Mouse (Mus musculus) CH12.LX (cell line): Measurements from ENCODE around the gene Ankrd24. TPM values are rescaled to one million over a fixed set of nuclear protein-coding genes. Genes with fewer than 3 reads are reported as not detected.

Experiments
- DNase-seq: peaks from one replicate; pipeline ENCODE4 v3.0.0-alpha.2; 2013; ENCODE audit errors: extremely low read depth
- H3K27ac ChIP-seq: 2 replicates; pipeline ENCODE4 v1.5.1; 2012; ENCODE audit warnings: low read depth, mild to moderate bottlenecking, control low read depth, moderate library complexity; ENCODE audit not compliant: insufficient read depth
- H3K27me3 ChIP-seq: replicated peaks from 2 replicates; pipeline ENCODE3; 2012; ENCODE audit warnings: inconsistent platforms
- H3K36me3 ChIP-seq, 2 experiments: replicated peaks in 1 of 2; 2 replicates each; pipeline versions ENCODE3 to v1.6.1; 2012; ENCODE audit warnings: inconsistent platforms in 1 of 2, low read length in 1 of 2, mild to moderate bottlenecking in 1 of 2, mixed read lengths in 1 of 2, moderate library complexity in 1 of 2; ENCODE audit not compliant: control insufficient read depth in 1 of 2, insufficient read depth in 1 of 2
- H3K4me1 ChIP-seq, 2 experiments: 2 replicates each; pipeline ENCODE4 v1.6.1; 2012; ENCODE audit warnings: inconsistent platforms in 1 of 2, moderate library complexity in 1 of 2; ENCODE audit not compliant: insufficient read depth in 2 of 2, control insufficient read depth in 1 of 2
- H3K4me2 ChIP-seq: 2 replicates; pipeline ENCODE4 v1.6.1; 2012; ENCODE audit warnings: low read depth, mild to moderate bottlenecking, control low read depth; ENCODE audit not compliant: poor library complexity, insufficient read depth, severe bottlenecking
- H3K4me3 ChIP-seq, 3 experiments: fragments of 150-350 bp in 1 of 3; sonication (generic) in 1 of 3; replicated peaks in 1 of 3; 2 replicates each; pipeline versions ENCODE3 to v1.5.1; 2011 to 2012; ENCODE audit warnings: low read depth in 2 of 3, low read length in 2 of 3, mild to moderate bottlenecking in 2 of 3, moderate library complexity in 2 of 3, control low read depth in 1 of 3, improper control_type of control experiment in 1 of 3, inconsistent platforms in 1 of 3, mixed read lengths in 1 of 3; ENCODE audit not compliant: poor library complexity in 1 of 3
- H3K79me2 ChIP-seq: replicated peaks from 2 replicates; pipeline ENCODE4 v1.6.1; 2012; ENCODE audit warnings: mild to moderate bottlenecking, moderate library complexity; ENCODE audit not compliant: control insufficient read depth, poor library complexity, insufficient read depth, severe bottlenecking; ENCODE audit errors: extremely low read depth
- H3K9ac ChIP-seq: 2 replicates; pipeline ENCODE4 v1.6.1; 2012; ENCODE audit warnings: low read depth, mild to moderate bottlenecking, control low read depth, moderate library complexity; ENCODE audit not compliant: insufficient read depth
- H3K9me3 ChIP-seq: replicated peaks from 2 replicates; pipeline ENCODE3; 2012; ENCODE audit warnings: low read length, inconsistent platforms, mixed read lengths
- CHD1 ChIP-seq: IDR thresholded peaks from 2 replicates; pipeline ENCODE4 v1.6.1; 2012; ENCODE audit warnings: low read depth, low read length, improper control_type of control experiment, inconsistent platforms
- ELF1 ChIP-seq: IDR thresholded peaks from 2 replicates; pipeline ENCODE4 v1.6.1; 2014; ENCODE audit warnings: low read depth, mild to moderate bottlenecking, inconsistent platforms, low read length, improper control_type of control experiment
- GABPA ChIP-seq: IDR thresholded peaks from 2 replicates; pipeline ENCODE4 v1.6.1; 2012; ENCODE audit warnings: low read depth, low read length, improper control_type of control experiment, inconsistent platforms; ENCODE audit not compliant: insufficient replicate concordance
- JUN ChIP-seq: IDR thresholded peaks from 2 replicates; pipeline ENCODE4 v1.6.1; 2011; ENCODE audit warnings: low read depth, mild to moderate bottlenecking, low read length, improper control_type of control experiment, moderate library complexity; ENCODE audit not compliant: insufficient read depth
- JUND ChIP-seq: conservative IDR thresholded peaks from 2 replicates; pipeline ENCODE4 v1.6.1; 2011; ENCODE audit warnings: low read depth, low read length, improper control_type of control experiment
- KAT2A ChIP-seq: IDR thresholded peaks from 2 replicates; pipeline ENCODE4 v1.6.1; 2012; ENCODE audit warnings: low read length, improper control_type of control experiment, inconsistent platforms; ENCODE audit not compliant: insufficient replicate concordance
- MAX ChIP-seq: IDR thresholded peaks from 2 replicates; pipeline ENCODE4 v1.6.1; 2011; ENCODE audit warnings: low read length, improper control_type of control experiment
- MXI1 ChIP-seq: IDR thresholded peaks from 2 replicates; pipeline ENCODE4 v1.6.1; 2011; ENCODE audit warnings: mild to moderate bottlenecking, low read depth, low read length, improper control_type of control experiment
- MYC ChIP-seq: IDR thresholded peaks from 2 replicates; pipeline ENCODE4 v1.6.1; 2011; ENCODE audit warnings: low read depth, mild to moderate bottlenecking, improper control_type of control experiment, low read length
- NELFE ChIP-seq: IDR thresholded peaks from 2 replicates; pipeline ENCODE4 v1.6.1; 2011; ENCODE audit warnings: low read depth, low read length, improper control_type of control experiment
- PAX5 ChIP-seq: IDR thresholded peaks from 2 replicates; pipeline ENCODE4 v1.6.1; 2012; ENCODE audit warnings: low read length, inconsistent platforms, mixed read lengths
- RAD21 ChIP-seq: IDR thresholded peaks from 2 replicates; pipeline ENCODE4 v1.6.1; 2011; ENCODE audit warnings: low read depth, mild to moderate bottlenecking, low read length, improper control_type of control experiment, moderate library complexity
- SIN3A ChIP-seq: IDR thresholded peaks from 2 replicates; pipeline ENCODE4 v1.6.1; 2012; ENCODE audit warnings: low read length, improper control_type of control experiment, inconsistent platforms
- SMC3 ChIP-seq: IDR thresholded peaks from 2 replicates; pipeline ENCODE4 v1.6.1; 2011; ENCODE audit warnings: low read depth, low read length, improper control_type of control experiment
- TBP ChIP-seq: conservative IDR thresholded peaks from 2 replicates; pipeline ENCODE4 v1.6.1; 2011; ENCODE audit warnings: low read depth, low read length, improper control_type of control experiment
- TCF12 ChIP-seq: IDR thresholded peaks from 2 replicates; pipeline ENCODE4 v1.6.1; 2014; ENCODE audit warnings: low read depth, mild to moderate bottlenecking, inconsistent platforms, low read length, improper control_type of control experiment
- UBTF ChIP-seq: IDR thresholded peaks from 2 replicates; pipeline ENCODE4 v1.6.1; 2012; ENCODE audit warnings: low read depth, mild to moderate bottlenecking, inconsistent platforms, low read length, improper control_type of control experiment, moderate library complexity
- USF1 ChIP-seq: IDR thresholded peaks from 2 replicates; pipeline ENCODE4 v1.6.1; 2014; ENCODE audit warnings: low read depth, mild to moderate bottlenecking, inconsistent platforms, low read length, improper control_type of control experiment
- ZKSCAN1 ChIP-seq: IDR thresholded peaks from 2 replicates; pipeline ENCODE4 v1.6.1; 2012; ENCODE audit warnings: low read depth, inconsistent platforms, low read length, improper control_type of control experiment, borderline replicate concordance
- ZNF384 ChIP-seq: IDR thresholded peaks from 2 replicates; pipeline ENCODE4 v1.6.1; 2012; ENCODE audit warnings: low read depth, low read length, improper control_type of control experiment, inconsistent platforms
- dilution Hi-C: fragments of 300-500 bp; cut with MboI; formaldehyde crosslinking; loops from 2 replicates; pipeline ENCODE4 v1.14.3; 2020; ENCODE audit warnings: low sequenced_read_pairs; ENCODE audit not compliant: extremely low pct_unique_long_range_greater_than_20kb, extremely low pct_ligation_motif_present
- in situ Hi-C: fragments of 300-500 bp; cut with MboI; formaldehyde crosslinking; loops from 3 replicates; pipeline ENCODE4 v1.14.3; 2019; ENCODE audit warnings: low sequenced_read_pairs, low pct_ligation_motif_present, low pct_unique_long_range_greater_than_20kb, mixed read lengths
- polyA plus RNA-seq: library from polyadenylated mRNA; unstranded; fragments of >175 nt; gene quantifications from 2 replicates; pipeline ENCODE4 v1.2.1, GENCODE M21; 2012; ENCODE audit warnings: low read depth; ENCODE audit not compliant: insufficient read length
- total RNA-seq, 2 experiments: library from RNA; depleted of rRNA; stranded (reverse); fragments of 300-350 nt in 1 of 2; fragments of >200 nt in 1 of 2; gene quantifications; 2 replicates each; pipeline ENCODE4 v1.2.3; 2012 to 2014

The Ankrd24 gene
- total and polyA plus RNA-seq, 3 experiments: 3.7 to 5.4 (median 4.2) TPM

GRCm38 (mm10) chr10:81641566-81641965 is 13.2 kb downstream of the Ankrd24 start:
- Histone ChIP-seq H3K9ac (no peak overlapping the region), H3K79me2 (no peaks in the 10 kb centered on the region), H3K4me2 (no peak overlapping the region), H3K27ac (no peak overlapping the region), H3K27me3 (peaks cover 40% of the 10 kb centered on the region), H3K4me3 (no peak overlapping the region), H3K36me3 (no peaks in the 10 kb centered on the region), H3K9me3 (no peaks in the 10 kb centered on the region), H3K4me1 (peaks cover 17% of the 10 kb centered on the region in 2 experiments)
- in situ Hi-C loops: no loop called here
- no peak for DNase-seq
- TF ChIP-seq NELFE (no peak), GABPA (no peak), MYC (no peak)
- dilution Hi-C loops: no loop called here

- peaks cover 17% of the 10 kb centered on the region in 2 experiments for H3K4me1 ChIP-seq
- no peak overlapping the region for H3K4me2 ChIP-seq
- dilution Hi-C loops (no loop called here), in situ Hi-C loops (no loop called here)
- no peak overlapping the region for H3K4me3 ChIP-seq
- peaks cover 35% of the 10 kb centered on the region for H3K27me3 ChIP-seq
- H3K9me3 ChIP-seq: no peaks in the 10 kb centered on the region
- H3K79me2 ChIP-seq: no peaks in the 10 kb centered on the region
- TF ChIP-seq ELF1: no peak
- TF ChIP-seq MAX: no peak
- TF ChIP-seq MXI1: no peak
- no peak for TF ChIP-seq RAD21
- no peak for TF ChIP-seq JUND
- TF ChIP-seq GABPA: no peak
- no peak for TF ChIP-seq MYC
- TF ChIP-seq UBTF: no peak
- no peak for TF ChIP-seq ZKSCAN1
- TF ChIP-seq TCF12: no peak
- no peak for TF ChIP-seq USF1
- TF ChIP-seq NELFE: no peak
- TF ChIP-seq SIN3A: no peak
- no peak for TF ChIP-seq KAT2A
- TF ChIP-seq JUN: no peak
- no peak for TF ChIP-seq PAX5
- no peak for TF ChIP-seq TBP
- no peak for TF ChIP-seq CHD1
- no peak for TF ChIP-seq ZNF384
- no peak for TF ChIP-seq SMC3
- H3K36me3 ChIP-seq: no peaks in the 10 kb centered on the region
- no peak for DNase-seq
- H3K27ac ChIP-seq: no peak overlapping the region
- H3K9ac ChIP-seq: no peak overlapping the region
Observed at GRCm38 (mm10) chr10:81641978-81642647, 13.8 kb downstream of the Ankrd24 start.
